Mouse (Mus musculus) left cerebral cortex, adult 9 months (tissue): ENCODE results near the gene Cntnap2.

Source experiments
- DNase-seq, 2 experiments: peaks; one replicate each; pipeline ENCODE4 v3.0.0; 2022; ENCODE audit warnings: low spot score in 2 of 2

The Cntnap2 gene

DNA sequence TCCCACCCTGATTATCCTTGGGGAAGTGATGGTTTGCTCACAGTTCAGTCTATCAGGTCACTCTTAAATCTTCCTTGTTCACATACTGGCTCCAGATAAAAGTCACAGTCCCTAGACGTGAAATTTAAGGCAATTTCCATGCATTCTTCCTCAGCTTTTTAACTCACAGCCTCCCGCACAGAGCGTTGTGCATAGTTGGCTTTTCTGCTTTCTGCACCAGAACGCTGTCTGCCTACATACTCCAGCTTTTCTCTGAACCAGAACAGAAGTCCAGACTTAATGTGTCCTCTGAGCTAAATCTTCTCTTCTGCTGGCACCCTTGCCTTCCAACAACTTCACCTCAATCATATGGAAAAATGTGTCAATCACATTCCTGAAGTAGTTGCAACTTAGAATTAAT, 1616.5 kb downstream of the Cntnap2 start:
- DNase-seq, result peak in 1 of 2 experiments; percentile 51

DNA sequence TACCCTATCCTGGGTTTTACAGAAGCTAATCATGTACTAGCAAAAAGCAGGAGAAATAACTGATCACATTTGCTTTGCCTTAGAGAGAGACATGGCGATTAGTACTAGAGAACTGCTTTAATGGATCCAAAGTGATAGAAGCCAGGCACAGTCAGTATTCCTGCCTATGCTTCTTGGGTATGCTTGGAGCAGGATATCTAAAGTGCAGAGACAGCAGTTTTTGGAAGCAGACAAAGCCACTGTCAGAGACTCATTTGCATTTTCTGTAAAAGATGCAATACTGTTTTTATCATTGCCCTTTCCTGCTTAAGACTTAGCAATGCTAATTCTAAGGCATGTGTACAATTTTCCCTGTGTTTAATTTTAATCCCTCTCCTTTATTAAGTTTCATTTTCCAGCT, 1637.0 kb downstream of the Cntnap2 start:
- DNase-seq, result no peak

DNA sequence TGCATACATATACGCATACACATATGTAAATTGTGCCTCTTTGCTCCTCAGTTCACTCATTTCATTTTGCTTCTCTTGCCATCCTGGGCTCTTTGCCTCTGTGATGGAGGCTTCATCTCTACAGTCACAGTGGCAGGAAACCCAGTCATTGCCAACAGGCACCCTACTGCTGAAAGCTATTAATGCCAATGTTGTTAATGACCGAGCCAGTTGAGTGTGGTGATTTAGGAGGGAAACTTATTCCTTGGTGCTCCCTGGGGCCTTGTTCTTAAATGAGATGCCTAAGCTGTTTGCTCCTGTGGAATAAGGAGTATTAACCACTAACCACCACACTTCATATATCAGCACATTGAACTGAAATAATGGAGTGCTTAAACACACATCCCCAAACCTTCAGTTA, 1640.2 kb downstream of the Cntnap2 start:
- DNase-seq, result no peak

DNA sequence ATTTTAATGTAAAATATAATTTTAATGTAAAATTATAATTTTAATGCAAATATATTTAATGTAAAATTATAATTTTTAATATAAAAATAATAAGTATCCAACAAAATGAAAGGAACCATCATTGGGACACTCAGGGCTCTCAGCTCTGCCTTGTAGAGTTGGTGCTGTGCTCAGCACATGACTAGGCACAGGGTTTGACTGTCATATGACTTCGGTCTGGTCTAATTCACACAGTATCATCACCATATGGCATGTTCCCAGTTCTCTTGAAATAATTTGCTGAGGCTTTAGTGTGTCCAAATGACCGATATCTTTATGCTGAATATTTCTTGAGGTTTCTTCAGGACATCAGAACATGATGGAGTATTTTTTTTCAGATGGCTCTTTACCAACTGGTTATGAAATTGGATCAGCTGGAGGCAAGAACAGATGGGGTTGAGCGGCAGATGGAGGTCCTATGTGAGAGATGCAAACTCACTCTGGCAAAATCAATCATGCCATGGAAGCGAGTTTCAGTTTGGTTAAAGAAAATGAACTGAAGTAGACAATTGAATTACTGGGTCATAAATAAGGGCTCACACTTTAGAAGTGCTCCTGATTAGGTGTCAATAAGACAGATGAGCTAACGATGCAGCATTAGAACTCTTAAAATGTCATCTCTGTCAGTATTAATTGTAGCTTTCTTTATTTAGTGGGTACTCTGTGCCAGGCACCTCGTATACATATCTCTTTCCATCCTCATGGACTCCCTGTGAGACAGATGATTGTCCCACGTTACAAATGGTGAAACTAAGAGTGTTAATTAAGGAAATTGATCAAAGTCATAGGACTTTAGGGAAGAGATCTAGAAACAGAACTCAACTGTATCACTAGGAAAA, 1645.4 kb downstream of the Cntnap2 start:
- DNase-seq, result peak; percentile 30 to 62

DNA sequence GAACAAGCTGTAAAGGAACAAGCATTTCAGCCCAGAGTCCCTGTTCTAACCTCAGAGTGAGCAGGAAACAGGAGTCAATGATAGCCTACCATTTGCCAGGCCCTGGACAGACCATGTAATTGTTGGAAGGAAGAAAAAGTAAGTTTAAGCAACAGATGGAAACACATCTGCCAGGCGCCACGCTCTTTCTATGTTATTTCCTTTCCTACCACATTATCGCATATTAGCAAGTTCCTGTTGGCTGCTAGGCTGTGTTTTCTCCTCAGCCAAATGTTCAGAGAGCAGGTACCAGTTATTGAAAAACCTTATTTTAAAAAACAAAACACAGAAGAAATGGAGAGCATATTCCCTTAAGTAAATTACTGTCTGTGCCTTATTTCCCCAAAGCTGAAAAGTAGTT, 1646.8 kb downstream of the Cntnap2 start:
- peak in 1 of 2 experiments; percentile 49 for DNase-seq

DNA sequence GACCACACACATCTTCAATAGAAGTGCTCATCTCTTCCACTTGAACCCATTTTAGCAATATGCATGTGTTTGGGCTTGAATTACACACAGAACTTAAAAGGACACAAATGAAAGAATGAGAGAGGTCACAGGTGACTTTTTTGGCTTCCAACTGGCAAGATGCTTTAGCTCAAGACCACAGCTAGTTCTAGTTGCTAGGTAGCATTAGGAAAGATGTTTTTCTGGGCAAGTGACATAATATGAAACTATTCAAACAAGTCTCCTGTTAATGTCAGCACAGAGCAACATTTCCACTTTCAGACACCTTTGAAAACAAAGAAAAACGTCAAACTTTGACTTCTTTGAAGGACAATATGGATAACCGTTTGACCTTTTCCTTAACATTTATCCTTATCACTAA, 1657.4 kb downstream of the Cntnap2 start:
- no peak for DNase-seq

DNA sequence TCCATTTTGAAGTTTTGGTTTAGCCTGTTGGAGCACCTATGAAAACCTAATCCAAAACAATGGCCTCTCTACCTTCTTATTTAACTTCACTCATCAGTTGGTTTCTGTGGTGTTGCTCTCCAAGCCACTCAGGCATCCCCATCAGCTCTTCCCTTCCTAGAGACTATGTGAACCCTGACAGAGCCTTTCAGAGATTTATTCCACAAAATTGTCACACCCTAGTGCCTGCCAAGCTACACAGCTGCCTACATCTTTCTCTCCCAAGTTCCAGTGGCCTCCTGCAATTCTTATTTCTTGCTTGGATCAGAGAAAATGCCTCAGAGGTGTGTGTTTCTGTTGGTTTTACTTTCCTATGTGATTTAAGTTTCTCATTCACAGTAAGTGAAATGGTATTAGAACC, 1674.6 kb downstream of the Cntnap2 start:
- DNase-seq, result no peak

DNA sequence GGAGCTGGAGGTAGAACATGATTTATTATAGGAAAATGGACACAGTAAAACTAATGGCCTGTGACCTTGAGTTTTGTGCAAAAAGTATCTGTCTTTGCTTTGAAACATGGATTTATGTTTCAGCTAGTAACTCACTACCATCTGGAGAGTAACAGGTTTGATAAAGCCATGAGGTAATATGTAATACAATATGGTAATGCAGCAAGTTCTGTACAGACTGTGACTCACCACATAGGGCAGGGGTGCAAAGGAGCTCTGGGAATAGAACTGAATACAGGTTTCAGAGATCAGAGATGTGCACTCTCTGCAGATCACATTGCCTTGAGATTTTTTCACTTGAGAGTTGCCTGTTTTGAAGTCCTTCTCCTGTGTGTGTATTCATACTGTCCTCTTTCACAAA, 1689.3 kb downstream of the Cntnap2 start:
- DNase-seq, result no peak

DNA sequence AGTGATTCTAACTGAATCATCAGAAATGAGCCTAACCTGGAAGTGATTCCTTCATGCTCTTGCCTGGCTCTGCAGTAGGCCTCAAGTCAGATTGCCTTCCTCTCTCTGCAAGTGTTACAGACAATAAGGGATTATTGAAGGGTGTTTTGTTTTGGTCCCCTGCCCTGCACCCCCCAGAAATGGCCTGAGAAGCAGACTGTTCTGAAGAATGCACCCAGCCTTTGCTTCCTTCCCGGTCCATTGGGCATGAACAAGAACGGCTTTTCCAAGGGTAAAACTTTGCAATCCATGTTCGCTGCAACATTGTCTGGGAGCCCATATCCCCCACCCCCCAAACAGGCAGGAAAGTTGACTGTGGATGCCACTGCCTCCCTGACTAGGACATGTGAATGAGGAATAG, 1704.3 kb downstream of the Cntnap2 start:
- DNase-seq, result no peak

DNA sequence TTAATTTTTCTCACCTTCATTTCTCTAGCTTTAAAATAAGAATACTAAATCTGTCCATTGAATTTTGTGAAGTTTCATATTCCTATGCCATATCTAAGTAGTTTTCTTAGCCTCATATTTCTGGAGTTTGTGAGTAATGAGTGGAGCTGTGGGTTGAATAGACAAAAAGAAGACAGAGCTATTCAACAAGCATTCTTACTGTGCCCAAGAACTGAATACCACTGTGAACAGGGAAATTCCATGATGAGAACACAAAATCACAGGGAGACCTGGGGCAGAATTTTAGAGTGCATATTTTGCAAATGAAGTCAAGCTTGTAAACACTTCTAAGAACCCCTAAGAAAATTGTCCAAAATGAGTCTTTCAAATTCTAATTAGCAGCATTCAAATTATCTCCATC, 1715.4 kb downstream of the Cntnap2 start:
- no peak for DNase-seq

DNA sequence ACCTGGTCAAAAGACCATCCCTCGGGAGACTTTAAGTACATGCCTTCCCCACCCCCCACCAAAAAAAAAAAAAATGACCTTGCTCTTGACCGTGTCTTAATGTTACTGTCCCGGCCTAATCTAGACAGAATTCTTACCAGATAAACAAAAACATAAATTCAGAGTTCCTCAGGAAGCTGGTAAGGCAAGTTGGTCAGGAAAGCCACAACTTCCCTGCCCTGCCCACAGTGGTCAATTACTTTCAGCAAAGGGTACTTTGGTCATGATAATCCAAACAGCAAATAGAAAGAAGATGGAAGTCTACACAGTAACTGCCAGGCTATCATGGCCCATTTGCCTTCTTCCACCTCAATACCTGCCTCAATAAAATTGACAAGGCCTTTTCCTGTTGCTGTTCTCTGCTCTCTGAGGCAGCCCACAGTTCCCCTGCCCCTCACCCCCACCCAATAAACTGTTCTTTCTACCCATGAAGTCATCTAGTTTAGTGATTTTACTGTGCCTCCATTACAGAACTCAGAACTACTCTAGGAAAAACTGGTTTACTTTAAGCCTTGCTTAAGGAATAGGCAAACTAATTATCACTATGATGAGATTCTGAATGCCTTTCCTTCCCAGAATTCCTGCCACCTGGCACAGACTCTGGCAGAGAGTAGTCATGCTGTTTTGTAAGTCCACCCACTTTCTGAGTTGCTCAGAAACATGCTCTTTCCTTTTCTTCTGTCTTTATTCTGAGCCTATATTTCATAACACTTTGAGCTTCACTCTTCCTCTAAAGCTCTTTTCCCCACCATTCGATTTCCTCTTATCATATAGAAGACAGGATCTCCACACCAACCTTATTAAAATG, 1743.3 kb downstream of the Cntnap2 start:
- peak in 1 of 2 experiments; percentile 47 for DNase-seq

DNA sequence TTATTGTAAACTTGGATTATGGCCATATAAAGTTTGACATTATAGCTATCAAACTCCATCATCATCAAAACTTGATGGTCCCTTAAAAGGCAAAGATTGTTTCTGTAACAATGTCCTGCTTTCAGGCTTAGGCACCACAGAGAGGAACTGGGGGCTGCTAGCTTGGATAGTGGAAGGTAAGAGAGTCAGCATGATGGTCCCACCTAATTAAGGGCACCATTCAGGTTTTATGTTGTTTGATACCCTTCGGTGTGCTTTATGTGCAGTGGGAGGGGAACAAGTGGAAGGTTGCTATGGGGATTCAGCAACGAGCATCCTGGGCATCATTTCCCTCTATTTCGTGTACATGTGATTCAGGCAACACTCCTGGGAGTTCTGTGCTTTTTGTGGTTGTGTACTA, 1797.5 kb downstream of the Cntnap2 start:
- DNase-seq, result no peak

DNA sequence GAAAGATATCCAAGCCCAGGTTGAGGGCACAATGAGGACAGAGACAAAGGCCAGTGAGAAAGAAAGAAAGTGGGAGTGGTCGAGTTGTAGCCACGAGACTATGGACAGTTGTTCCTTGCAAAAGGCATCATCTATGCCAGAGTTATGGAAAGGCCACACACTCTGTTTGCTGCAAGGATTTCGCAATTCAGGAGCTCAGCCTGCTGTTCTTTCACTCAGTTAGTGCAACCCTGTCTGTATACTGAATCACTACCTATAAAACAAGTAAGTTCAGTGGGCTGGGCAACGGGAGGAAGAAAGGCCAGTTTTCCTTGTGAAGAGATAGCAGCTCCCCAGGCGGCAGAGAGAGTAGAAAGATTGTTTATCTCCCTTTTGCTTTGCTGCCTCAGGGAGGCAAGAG, 1801.9 kb downstream of the Cntnap2 start:
- DNase-seq, result no peak

DNA sequence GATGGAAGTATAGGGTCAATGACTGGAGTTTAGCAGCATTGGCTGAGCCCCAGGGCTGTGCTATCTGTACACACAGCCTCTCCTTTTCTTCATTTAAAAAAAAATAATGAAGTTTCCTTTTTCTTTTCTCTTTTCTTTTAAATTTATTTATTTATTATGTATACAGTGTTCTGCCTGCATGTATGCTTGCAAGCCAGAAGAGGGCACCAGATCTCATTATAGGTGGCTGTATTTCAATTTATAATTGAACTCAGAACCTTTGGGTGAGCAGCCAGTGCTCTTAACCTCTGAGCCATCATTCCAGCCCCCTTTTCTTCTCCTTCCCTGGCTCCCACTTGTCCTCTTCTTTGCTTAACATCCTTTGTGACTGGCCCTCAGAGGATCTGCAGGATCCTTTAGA, 1807.2 kb downstream of the Cntnap2 start:
- no peak for DNase-seq

DNA sequence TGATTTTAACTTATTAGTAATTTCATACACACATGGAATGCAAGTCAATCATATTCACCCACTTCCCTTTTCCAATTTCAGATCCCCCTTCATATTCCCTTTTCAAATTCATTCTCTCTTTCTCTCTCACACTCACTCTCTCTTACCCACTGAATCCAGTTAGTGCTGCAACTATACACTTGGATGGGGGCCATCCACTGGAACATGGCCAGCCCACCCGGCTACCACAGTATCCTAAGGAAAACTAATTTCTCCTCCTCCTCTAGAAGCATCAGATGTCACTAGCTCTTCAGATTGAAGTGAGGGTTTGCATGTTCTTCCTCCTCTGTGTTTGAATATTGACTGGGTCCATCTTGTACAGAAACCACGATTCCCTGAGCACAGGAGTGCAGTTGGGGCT, 1827.1 kb downstream of the Cntnap2 start:
- DNase-seq, result no peak

DNA sequence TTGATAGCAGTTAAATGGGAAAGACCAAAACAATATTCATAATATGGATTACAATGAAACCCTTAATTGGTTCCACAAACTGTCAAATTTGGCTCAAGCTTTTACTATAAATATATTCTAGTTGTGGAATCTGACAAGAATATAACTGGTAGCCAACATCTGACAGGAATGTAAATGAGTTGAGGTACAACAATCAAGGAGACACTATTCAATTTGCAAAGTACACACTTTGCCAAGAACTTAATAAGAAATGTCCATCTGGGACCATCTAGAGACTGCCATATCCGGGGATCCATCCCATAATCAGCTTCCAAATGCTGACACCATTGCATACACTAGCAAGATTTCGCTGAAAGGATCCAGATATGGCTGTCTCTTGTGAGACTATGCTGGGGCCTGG, 1850.0 kb downstream of the Cntnap2 start:
- DNase-seq, result no peak

DNA sequence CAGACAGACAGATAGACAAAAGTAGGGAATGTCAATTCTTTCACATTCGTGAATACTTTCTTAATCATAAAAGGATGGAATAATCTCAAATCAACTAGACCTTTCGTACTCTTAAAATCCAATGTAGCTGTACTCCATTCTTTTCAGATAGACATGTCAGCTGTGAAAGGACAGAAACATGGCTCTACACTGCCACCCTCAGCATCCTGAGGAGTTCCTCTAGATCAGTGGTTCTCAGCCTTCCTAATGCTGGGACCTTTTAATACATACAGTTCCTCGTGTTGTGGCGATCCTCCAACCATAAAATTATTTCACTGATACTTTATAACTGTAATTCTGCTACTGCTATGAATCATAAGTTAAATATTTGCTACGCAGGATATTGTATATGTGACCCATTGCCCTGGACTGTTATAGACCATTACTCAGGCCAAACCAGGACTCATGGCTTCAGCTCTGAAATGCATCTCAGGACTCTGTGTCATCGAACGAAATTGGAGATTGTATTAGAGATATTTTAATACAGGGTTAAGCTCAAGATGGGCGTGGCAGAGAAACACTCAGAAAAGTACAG, 1859.6 kb downstream of the Cntnap2 start:
- DNase-seq, result no peak

DNA sequence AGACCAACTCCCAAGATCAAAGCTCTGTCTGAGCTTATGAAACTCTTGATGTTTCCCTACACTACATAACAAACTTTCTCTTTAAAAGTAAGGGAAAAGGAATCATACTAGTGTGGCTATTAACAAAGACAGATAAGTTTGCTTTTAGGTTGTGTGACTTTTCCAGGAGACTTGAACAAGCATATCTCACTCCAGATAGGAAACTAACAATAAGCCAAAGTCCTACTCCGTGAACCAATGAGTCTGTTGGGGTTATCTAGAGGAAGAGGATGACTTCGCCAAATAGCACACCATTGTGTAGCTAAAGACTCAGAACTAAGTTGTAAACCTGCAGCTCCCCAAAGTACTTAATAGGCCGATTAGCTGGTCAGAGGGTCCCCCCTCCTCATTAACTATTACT, 1860.8 kb downstream of the Cntnap2 start:
- no peak for DNase-seq

DNA sequence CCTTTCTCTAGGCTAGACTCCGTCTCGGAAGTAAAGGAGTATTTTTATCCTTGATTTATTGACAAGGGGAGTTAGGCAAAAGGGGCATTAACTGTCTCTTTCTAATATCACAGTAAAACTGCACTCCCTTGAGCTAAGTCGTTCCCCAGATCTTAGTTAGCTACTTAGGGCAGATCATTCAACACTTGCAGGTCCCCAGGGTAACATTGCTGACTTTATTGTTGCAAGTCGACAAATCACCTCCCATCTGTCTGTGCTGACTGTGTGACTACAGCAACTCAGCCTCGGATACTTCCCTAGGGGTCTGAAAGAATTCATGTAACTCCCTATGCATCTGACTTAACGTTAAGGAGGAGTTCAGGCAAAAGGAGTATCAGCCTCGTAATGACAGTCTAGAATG, 1865.6 kb downstream of the Cntnap2 start:
- no peak for DNase-seq

DNA sequence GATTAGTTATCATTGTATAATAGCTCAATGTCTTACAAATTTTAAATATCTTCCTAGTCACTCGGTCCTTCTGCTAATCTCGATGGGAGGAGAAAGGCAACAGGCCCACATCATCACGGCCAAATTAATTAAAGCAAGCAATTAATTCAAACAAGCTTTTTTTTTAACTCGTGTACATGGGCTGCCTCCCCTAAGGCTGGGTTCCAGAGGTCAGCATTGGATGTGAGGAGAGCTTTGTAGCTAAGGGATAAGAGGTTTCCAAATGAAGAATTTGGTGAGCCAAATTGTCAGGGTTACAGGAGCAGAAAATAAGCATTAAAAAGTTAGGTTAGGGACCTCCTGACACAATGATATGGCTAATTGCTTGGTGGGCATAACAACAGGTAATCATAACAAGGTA, 1886.5 kb downstream of the Cntnap2 start:
- DNase-seq, result no peak

DNA sequence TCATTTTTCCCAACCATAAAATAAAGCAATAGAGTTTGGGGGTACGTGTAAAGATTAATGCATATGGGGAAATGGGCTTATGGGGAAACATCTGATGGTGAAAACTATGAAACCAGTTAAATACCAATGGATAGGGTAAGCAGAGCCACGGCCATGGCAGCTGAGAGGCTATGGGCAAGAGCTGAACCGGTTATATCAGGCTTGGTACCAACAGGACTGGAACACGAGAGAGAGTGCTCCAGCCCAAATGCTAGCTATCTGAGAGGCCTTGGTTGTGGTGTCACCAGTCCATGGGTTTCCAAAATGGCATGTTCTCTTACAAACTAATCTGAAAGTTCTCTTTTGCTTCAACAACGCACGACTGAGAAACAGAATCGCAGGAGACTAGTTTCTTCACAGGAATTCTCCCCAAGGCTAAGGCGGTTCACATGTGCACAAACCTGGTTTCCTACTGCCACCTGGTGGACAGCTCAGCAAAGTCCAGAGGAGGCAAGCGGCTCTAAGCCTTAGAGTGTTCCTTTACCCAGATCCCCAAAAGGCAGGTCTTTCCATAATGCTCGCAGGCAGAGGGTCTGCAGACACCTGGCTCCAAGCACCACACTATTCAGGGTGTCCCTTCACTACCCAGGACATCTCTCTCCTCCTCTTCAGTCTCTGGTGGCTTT, 1902.0 kb downstream of the Cntnap2 start:
- DNase-seq, result peak in 1 of 2 experiments; percentile 79

DNA sequence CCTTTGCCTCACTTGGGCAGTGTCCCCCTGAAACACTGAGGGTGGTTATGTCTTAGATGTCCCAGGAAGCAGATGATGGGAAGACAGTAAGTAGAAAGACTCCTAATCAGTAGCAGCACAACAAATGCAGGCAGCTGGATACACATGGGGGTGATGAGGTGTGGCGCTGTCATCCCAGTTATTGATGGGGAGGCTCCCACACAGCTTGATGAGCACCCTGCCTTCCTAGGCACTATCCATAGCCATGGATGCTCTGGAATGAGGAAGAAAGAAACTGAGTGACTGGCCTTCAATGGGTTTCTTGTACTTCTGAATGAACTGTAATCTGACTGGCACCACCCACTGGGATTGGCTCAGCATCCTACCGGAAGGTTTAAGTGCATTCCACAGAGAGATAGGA, 1904.1 kb downstream of the Cntnap2 start:
- no peak for DNase-seq
